Mouse (Mus musculus): Measurements from ENCODE around the gene Pdia5.

Gene Pdia5

DNA sequence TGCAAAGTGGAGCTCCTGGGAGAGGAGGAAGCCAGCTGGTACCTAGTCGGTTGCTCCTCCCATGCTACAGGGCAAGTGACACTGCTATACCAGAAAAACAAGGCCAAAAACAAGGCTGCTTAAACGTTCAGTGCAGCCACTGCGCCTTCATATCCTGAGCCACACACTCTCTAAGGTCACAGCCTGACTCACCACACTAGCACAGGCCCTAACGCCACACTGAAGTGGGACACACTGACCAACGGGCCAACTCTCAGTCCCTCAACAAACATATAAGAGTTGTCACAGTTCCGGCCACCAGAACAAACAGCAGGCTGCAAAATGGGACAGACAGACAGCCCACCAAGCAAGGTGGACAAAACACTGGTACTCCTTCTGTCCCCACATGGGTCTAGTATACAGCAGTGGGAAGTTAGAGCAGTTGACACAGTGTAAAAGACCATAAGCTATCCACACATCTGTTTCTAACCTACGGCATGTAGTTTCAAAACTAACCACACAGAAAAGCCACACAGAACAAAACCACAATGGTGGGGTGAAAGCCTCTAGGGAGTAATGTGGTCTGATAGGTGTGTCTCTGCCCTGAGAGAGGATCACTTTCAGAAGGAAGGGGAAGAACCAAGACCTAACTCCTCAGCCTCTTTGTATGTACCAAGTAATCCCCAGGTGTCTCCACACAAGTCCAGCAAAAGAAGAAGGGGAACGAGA is 6.0 kb downstream of the Pdia5 start:
- no peak for DNase-seq (ENCODE audit: low read depth in 1 of 2, low spot score in 2 of 2)

DNA sequence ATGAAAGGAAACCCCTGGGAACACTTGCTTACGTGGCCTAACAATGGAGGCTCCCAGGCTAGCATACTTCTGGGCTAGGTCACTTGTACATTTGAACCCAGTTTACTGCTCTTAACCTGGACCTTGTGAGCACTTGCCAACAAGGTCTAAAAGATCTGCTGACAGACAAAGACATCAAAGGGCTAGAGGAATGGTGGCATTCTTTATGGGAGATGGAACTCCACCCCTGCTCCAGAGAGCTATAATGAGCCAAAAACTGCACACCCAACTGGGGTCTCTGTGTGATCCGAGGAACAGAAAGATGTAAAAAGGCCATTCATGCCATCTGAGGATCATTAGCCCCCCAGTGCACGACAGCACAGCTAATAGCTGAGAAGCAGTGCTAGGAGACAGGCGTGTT is 6.6 kb downstream of the Pdia5 start:
- no peak for DNase-seq (ENCODE audit: low read depth in 1 of 2, low spot score in 2 of 2)

DNA sequence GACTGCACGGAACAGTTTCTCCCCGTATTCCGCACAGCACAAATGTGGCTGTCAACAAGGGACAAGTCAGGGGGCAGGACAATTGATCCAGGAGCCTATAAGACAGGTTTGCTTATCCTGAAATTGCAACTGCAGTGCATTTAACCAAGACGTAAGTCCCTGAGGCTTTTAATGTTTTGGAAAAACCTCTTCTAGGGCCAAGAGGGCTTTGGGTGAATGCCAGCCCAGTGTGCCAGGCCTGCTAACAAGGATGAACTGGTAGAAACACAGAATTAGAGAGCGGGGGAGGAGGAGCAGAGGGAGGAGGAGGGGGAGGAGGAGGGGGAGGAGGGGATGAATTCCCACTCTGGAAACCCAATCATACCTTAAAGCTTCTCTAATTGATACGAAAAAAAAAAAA is 11.4 kb downstream of the Pdia5 start:
- DNase-seq (ENCODE audit: low read depth in 1 of 2, low spot score in 2 of 2), result no peak

DNA sequence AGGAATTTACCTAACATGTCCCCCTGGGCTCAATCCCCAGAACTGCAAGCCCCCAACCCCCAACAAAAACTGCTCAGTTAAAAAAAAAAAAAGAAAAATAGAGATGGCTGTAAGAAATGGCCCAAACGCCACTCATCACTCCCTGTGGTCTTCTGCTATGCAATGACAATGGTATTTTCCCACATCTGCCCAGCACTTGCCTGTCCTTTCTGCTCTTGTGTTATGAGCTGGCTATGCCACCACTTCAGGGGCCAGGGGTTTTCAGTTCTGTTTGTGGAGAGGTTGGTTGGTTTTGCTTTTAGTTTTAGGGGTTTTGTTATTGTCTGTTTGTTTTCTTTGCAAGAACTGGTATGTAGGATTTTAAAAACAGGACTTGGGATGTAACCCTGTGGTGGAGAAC is 13.4 kb downstream of the Pdia5 start:
- DNase-seq (ENCODE audit: low read depth in 1 of 2, low spot score in 2 of 2), result no peak

DNA sequence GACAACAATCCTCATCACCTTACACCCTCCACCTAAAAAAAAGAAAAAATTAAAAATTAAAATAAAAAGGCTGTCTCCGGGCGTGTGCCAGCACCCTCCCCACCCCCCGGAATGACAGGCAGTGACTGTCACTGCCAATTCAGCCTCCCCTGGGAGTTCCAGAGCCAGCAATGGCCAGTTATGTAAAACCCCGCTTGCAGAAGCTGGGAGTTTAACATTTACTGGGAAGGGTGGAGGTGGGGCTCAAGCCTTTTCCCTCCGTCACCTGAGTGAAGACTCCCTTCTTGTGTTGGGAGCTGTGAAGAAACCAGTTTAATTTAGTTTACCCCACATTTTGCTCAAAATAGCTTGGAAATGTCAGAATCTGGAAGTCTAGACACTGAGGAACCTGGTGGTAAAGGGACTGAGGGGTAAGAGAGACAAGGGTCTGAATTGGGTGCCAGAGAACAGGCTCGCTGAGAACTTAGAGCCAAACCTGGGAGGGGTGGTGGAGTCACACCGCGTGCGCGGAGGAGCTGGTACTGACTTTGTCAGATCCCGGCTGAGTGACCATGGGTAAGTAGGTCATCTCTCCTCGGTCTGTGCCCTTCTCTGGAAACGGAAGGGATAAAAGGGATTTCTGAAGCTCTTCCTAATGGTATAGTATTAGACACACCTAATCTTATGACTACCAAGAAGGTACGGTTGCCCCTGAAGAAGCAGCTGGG is 18.0 kb downstream of the Pdia5 start:
- no peak for DNase-seq (ENCODE audit: low read depth in 1 of 2, low spot score in 2 of 2)

DNA sequence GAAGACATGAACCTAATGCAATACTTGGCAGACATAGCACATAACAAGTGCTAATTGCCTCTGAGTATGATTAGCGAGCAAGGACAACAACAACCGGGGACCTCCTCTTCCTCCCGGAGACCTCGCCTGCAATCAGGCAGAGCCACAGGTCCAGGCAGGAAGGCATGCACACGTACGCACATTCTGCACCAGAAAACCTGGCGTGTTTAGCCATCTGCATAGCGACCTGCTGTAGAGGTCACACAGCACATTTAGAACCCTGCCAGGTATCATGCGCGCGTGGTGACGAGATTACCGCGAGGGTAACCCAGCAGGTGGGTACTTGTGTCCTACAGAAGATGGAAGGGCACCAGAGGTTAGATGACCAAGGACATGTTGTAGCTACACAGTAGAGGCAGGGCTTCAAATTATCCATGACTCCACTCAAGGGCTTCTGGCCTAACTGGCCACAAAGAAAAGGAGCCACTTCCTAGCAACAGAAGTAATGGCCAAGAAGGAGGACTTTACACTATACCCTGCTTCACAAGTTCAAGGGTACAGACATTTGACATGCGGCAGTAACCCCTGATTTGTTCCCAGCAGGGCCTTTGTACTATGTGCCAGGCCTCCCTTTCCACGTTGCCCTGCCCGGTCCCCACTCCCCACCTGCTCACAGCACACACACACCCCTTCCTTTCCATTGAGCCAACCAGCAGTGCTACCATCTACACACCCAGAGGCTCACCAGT is 18.7 kb downstream of the Pdia5 start:
- no peak for DNase-seq (ENCODE audit: low read depth in 1 of 2, low spot score in 2 of 2)

DNA sequence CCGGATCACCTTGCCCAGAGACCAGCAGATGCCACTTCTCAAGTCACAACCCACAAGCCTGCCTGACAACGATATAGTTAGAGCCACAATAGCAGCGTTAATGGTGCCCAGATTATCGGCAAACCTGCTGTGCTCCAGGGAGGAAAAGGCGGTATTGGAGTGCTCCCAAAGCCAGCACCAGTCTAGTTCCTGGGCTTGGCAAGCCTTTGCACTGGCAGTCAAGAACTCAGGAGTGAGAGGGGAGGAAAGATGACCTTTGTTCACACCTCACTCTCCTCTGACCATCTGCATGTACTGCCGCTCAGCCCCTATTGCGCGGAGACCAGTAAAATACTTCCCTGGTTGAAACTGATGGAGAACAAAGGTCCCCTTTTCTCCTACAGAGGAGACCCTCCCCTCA is 19.7 kb downstream of the Pdia5 start:
- DNase-seq (ENCODE audit: low read depth in 1 of 2, low spot score in 2 of 2), result no peak

DNA sequence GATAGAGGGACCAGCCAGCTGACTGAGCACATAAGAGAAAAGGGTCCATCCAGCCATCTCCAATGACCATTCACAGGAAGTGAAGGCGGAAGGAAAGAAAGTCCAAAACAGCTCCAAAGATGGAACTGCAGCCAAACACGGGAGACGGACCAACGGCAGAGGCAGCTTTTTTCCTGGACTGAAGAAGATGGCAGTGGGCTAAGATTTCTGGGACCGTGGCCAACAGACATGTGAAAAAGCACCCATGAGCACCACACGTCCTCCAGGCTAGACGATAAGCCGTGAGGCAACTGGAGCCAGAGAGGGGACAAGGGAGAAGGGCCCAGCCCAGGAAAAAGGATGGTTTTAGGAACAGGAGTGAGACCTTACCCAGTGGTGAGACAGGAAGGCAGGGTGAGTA is 20.6 kb downstream of the Pdia5 start:
- DNase-seq (ENCODE audit: low read depth in 1 of 2, low spot score in 2 of 2), result no peak

DNA sequence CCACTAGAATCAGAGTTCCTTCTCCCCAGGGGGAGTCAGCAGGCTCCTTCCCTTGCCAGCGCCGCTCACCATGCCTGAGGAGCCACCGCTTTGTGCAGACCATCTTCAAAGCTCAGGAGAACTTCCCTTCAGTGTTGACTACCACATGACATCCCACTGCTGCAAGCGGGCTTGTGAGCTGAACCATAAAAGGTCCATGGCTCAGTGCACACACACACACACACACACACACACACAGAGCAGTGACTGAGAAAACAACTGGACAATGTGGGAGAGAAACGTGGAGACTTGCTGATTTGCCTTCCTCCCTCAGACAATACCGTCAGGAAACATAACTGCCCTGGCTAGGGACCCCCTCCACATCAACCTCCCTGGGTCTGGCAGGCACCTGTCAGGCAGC is 21.7 kb downstream of the Pdia5 start:
- no peak for DNase-seq (ENCODE audit: low read depth in 1 of 2, low spot score in 2 of 2)

DNA sequence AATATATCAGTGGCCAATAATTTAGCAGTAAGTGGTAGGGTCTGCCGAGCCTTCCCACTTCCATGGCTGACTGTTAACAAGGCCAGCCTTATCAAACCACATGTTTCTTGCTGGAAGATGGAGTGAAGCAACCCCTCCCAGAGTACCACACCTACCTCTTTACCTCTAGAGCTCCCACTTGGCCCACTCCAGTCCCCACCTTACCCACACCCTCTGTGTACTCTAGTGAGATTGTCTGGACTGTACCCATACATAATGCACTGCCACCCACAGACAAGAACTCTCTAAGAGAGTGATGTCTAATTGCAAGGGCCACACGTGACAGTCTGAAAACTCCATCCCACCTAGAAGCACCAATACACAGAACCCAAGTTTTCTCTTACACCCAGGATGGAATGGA is 23.6 kb downstream of the Pdia5 start:
- DNase-seq (ENCODE audit: low read depth in 1 of 2, low spot score in 2 of 2), result no peak

DNA sequence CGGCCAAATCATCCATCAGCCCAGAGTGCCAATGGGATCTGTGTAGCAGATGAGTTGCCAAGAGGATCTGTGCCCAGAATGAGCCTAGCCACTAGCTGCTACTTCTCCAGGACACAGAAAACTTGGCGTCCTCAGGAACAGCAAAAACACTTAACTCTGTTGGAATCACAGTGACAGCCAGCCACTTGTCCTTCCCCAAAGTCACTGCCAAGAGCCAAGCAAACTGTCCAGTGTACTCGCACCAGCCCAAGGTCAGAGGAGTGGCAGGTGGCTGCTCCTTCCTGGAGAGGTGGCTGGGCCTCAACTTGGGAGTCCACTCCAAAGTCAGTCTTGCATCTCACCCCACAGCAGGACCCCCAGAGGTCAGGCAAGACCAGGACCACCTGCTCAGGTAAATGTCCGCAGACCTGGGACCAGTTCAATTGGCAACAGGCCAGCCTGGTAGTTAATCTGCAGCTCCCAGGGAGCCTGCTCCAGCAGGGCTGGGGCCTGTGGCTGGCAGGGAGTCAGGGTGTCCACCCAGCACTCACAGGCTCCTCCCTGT is 24.8 kb downstream of the Pdia5 start:
- no peak for DNase-seq (ENCODE audit: low read depth in 1 of 2, low spot score in 2 of 2)

DNA sequence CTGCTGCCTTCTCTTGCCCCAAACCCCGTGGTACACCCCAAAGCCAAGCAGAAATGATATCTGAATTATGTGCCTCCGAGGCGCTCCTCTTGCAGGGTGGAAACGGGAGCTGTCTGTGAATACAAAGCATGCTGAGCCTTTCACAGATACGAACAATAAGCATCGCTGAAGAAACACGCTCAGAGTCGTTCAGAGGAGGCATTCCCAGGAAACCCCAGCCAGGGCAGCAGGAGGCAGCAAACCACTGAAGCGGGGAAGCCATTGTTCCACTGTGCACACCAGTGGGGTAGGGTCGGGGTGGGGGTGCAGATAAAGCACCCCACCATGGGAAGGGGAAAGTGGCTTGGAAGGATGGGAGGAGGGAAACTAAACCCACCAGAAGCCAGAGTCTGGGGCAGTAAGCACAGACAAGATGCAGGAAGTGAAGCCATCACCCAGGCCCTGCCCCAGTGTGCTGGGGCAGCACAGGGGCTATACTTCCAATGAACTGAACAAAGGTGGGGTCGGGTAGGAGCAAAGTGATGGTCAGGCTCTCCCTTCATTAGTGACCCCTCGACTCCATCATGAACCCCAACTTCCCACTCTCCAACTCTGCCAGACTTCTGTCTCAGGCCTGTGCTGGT is 25.9 kb downstream of the Pdia5 start:
- DNase-seq (ENCODE audit: low read depth in 1 of 2, low spot score in 2 of 2), result no peak

DNA sequence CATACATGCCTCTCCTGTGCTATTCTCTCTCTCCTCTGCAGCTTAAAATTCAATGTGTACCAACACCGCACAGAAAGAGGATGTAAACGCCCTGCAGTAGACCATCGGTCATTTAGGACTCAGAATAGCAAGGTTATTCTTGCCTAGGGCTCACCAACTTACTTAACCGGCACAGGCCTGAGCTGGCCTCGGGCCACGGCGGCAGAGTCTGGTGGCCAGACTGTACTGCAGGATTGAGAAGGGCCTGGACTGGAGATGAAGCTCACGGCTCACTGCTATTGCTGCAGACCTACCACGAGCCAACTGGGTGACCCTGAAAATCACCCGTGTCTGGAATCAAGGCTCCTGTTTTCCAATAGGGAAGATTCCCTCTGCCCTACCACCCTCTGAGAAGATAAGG is 27.0 kb downstream of the Pdia5 start:
- DNase-seq (ENCODE audit: low read depth in 1 of 2, low spot score in 2 of 2), result no peak

DNA sequence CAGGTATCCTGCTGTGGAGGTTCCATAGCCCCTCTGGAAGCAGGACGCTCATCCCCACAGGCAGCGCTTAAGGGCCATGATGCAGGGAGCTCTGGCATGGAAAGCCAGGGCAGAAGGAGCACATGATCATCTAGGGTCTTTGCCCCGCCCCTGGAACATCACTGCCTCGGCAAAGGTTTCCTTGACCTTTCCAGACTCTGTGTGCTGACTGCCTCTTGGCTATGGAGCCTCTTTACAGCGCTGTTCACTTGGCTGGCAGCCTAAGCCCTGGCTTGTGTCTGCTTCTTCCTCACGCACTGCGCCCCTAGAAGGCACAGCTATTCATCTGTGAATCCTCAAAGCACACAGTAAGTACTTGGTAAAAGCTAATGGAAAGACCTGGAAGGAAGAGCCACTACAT is 27.7 kb downstream of the Pdia5 start:
- DNase-seq (ENCODE audit: low read depth in 1 of 2, low spot score in 2 of 2), result no peak

DNA sequence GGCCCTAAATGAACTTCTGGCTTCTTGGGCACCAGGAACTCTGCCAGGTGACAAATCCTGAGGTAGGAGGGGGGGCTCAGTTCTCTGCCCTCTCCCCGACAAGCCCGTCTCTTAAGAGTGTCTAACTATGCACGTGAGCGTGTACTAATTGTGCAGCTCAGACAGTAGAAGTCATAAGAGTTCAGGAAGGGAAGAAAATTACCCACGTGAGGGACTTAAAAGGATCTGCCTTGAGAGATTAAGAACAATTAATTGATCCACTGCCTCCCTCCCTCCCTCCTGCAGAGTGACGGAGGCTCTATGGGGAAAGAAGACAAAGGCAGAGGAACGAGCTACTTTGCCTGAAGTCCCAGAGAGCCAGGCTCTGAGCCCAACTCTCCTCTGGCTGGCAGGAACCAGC is 31.1 kb downstream of the Pdia5 start:
- no peak for DNase-seq (ENCODE audit: low read depth in 1 of 2, low spot score in 2 of 2)

DNA sequence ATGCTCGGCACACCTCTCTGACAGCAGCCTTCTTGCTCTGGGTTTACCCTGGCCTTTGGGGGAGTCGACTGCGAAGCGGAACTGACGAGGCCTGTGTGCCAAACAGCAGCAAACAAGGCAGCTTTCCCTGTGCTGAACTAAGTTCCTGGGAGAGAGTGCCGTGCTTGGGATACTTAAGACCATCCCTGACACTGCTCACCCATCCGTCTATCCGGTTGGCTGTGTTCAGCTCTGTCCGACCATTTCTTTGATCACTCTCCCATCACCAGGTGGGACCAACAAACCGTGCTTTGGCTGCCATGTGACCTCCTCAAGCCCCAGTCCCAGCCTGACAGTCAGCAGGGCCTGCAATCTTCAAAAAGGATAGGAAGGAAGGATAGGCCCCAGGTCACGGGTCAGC is 32.4 kb downstream of the Pdia5 start:
- no peak for DNase-seq (ENCODE audit: low read depth in 1 of 2, low spot score in 2 of 2)

DNA sequence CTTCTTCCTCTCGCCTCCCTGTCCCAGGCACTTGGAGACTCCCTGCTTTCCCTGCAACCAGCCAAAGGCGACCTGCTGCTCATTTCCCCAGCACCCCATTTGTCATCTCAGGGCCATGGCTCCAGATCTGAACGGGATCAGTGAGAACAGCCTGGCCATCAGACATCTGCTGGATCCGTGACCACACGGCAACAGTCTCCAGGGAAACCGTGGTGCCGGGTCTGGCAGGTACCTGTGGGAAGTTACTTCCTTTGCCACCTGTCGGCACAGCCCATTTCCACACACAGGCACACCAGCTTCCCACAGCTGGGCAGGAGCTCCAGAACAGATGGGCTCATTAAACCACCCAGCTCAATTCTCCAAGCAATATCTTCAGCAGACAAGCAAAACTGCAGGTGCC is 33.2 kb downstream of the Pdia5 start:
- DNase-seq (ENCODE audit: low read depth in 1 of 2, low spot score in 2 of 2), result no peak

DNA sequence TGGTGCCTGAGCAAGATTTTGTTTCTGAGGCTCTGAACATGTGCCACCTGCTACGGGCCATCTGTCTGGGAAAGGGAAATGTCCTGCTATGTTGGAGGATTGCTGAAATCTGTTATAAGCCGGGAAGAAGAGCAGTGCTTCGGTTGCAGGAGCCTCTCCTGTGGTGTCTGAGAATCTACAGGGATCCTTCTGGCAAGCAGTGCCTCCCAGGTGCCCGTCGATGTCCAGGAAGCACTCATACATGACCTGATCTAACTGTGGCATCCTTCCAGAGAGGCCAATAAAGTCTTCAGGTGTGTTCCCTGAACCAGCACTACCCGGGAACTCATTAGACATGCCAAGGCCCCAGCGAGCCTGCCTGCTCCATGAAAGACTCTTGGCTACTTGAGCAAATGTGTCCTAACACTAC is 33.7 kb downstream of the Pdia5 start:
- DNase-seq (ENCODE audit: low read depth in 1 of 2, low spot score in 2 of 2), result no peak

DNA sequence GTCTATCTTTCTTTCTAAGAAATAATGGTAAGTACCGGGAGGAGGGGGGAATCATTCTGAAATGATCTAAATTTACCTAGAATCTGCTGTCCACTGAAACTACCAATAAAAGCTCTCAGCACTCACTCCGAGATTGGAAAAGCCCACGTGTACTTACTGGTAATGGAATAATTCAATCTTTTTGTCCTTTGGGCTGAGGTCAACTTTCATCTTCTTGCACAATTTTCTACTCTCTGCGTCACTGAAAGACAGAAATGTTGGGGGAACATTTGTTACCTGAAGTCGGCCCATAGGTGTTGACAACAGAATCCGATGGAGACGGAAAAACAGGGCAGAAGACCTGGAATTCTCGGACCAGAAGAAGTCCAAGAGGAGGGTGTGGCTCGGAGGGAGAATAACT is 34.4 kb downstream of the Pdia5 start:
- no peak for DNase-seq (ENCODE audit: low read depth in 1 of 2, low spot score in 2 of 2)

DNA sequence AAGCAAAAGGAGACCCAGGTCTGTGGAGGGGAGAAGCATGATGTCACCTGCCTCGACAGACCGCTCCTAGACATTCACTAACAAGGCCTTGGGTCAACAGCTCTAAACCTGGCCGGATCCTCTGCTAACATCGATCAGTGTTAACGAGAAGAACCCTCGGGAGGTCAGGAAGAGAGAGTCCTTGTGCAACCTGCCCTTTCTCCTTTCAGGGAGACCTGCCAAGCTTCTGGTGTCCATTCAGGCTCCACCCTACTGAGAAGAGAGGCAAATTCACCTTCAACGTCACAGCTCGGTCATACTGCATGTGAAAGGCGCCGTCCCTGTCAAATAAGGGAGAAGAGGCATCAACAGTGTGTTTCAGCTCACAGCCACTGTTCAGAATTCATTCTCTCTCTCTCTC is 34.9 kb downstream of the Pdia5 start:
- no peak for DNase-seq (ENCODE audit: low read depth in 1 of 2, low spot score in 2 of 2)

DNA sequence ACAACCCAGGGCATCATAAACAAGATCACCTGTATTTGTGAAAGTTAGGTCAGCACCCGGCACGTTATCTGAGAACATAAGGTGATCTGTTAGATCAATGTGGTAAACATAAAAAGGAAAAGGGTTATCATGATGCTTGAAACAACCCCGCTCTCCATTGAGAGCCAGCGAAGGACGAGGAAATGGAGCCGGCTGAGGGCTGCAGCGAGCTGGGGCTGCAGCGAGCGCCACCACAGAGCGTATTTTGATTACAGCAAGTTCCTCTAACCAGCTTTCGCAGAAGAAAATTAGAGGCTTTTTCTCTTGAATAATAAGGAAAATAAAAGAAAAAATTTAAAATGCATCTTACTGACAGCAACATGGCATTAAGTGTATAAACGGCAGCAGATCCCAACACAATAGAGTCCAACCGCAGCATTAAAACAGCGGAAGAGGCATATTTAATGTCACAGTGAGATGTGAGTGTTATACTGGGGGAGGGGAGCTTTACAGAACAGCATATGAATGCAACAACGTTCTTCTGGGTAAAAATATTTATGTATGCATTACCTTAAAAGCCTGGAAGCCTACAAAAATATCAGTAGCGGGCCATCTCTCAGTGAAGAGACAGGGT is 40.5 kb downstream of the Pdia5 start:
- DNase-seq (ENCODE audit: low read depth in 1 of 2, low spot score in 2 of 2), result no peak

Measured in monocyte, adult 2 months (primary cell).